Mouse (Mus musculus) spleen, adult 2 months (tissue): ENCODE measurements around the gene Ing3. TPM values are rescaled to one million over a fixed set of nuclear protein-coding genes. Genes with fewer than 3 reads are reported as not detected.

Source experiments
- DNase-seq, 2 experiments: peaks; one replicate each; pipeline versions ENCODE4 v3.0.0 to v3.0.0-alpha.2; 2012 to 2021; ENCODE audit warnings: low spot score in 2 of 2, low read depth in 1 of 2
- H3K27ac ChIP-seq: fragments of 200-500 bp; 2 replicates; pipeline ENCODE4 v1.5.1; 2012; ENCODE audit warnings: low read length, inconsistent platforms; ENCODE audit not compliant: insufficient read depth
- H3K27me3 ChIP-seq: fragments of 200-500 bp; 2 replicates; pipeline ENCODE4 v1.6.1; 2012; ENCODE audit warnings: mild to moderate bottlenecking, moderate library complexity, low read length, inconsistent platforms; ENCODE audit not compliant: control insufficient read depth, insufficient read depth
- H3K36me3 ChIP-seq: fragments of 200-500 bp; 2 replicates; pipeline ENCODE4 v1.6.1; 2012; ENCODE audit warnings: mild to moderate bottlenecking, low read length, inconsistent platforms; ENCODE audit not compliant: control insufficient read depth, insufficient read depth
- H3K4me1 ChIP-seq: fragments of 200-500 bp; 2 replicates; pipeline ENCODE4 v1.6.1; 2011; ENCODE audit warnings: inconsistent platforms; ENCODE audit not compliant: control insufficient read depth, insufficient read depth, insufficient read length
- H3K4me3 ChIP-seq: fragments of 200-500 bp; 2 replicates; pipeline ENCODE4 v1.5.1; 2011; ENCODE audit warnings: mild to moderate bottlenecking, inconsistent platforms; ENCODE audit not compliant: insufficient read depth, insufficient read length; ENCODE audit errors: extremely low read depth
- CTCF ChIP-seq: fragments of 200-500 bp; IDR thresholded peaks from 2 replicates; pipeline ENCODE4 v1.5.1; 2011; ENCODE audit warnings: mild to moderate bottlenecking, inconsistent platforms; ENCODE audit not compliant: insufficient read depth, insufficient read length, insufficient replicate concordance; ENCODE audit errors: extremely low read depth
- POLR2A ChIP-seq: fragments of 200-500 bp; IDR thresholded peaks from 2 replicates; pipeline ENCODE4 v1.6.1; 2011; ENCODE audit warnings: low read depth, low read length, inconsistent platforms
- WGBS: fragments of 180-500 bp; shearing (Covaris S2); methylation state at CpG from one replicate; pipeline ENCODE4 v1.1.7; 2018; 5-methylcytosine and 5-hydroxymethylcytosine counted together
- polyA plus RNA-seq: library from polyadenylated mRNA; depleted of rRNA; stranded (reverse); fragments of >200 nt; gene quantifications from 2 replicates; pipeline ENCODE4 v1.2.3, GENCODE M21; 2012

Gene Ing3
- polyA plus RNA-seq, 1 experiment, result 5.6 TPM

GRCm38 (mm10) chr6:21991151-21991550 lies 41.8 kb downstream of the Ing3 start:
- 85% methylated on average over 4 of the region's 4 CpGs for WGBS
- peaks cover 3% of the 10 kb centered on the region for H3K27me3 ChIP-seq
- no peak overlapping the region for H3K4me3 ChIP-seq
- TF ChIP-seq POLR2A (no peak), CTCF (no peak)
- no peaks in the 10 kb centered on the region for H3K4me1 ChIP-seq
- no peak overlapping the region for H3K27ac ChIP-seq
- no peaks in the 10 kb centered on the region for H3K36me3 ChIP-seq
- no peak for DNase-seq

DNA sequence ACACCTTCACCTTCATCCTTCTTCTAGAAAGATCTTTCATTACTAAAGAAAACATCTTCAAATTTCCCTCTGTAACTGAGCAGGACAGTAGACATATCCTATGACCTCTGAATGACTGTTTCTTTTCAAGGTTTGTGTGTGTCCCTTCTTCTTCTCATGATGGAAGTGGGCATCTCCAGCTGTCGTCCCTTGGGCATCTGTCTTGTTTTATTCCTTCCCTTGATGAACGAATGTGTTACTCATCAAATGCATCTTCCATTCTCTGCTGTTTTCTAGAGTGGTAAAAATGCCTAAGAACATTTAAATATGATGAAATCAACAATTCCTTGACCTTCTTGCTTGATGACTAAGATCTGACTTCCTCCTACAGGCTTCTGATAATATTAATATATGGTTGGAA lies 43.7 kb downstream of the Ing3 start:
- WGBS, result 83% methylated on average over 2 of the region's 2 CpGs
- H3K4me1 ChIP-seq, result no peaks in the 10 kb centered on the region

GRCm38 (mm10) chr6:21998131-21998530 lies 48.8 kb downstream of the Ing3 start:
- no peak for TF ChIP-seq CTCF
- TF ChIP-seq POLR2A, result no peak
- Histone ChIP-seq H3K27ac (no peak overlapping the region), H3K36me3 (no peaks in the 10 kb centered on the region), H3K4me3 (no peak overlapping the region), H3K4me1 (no peaks in the 10 kb centered on the region), H3K27me3 (no peaks in the 10 kb centered on the region; the same call in 1 of the 2 replicates)
- no peak for DNase-seq
- 64% methylated on average over 4 of the region's 4 CpGs for WGBS

More for the DNA sequence above, 43.7 kb downstream of the Ing3 start:
- H3K4me3 ChIP-seq, result no peak overlapping the region
- no peaks in the 10 kb centered on the region for H3K36me3 ChIP-seq
- no peak for TF ChIP-seq CTCF
- no peak for TF ChIP-seq POLR2A
- no peak for DNase-seq
- H3K27me3 ChIP-seq, result no peaks in the 10 kb centered on the region
- no peak overlapping the region for H3K27ac ChIP-seq

DNA sequence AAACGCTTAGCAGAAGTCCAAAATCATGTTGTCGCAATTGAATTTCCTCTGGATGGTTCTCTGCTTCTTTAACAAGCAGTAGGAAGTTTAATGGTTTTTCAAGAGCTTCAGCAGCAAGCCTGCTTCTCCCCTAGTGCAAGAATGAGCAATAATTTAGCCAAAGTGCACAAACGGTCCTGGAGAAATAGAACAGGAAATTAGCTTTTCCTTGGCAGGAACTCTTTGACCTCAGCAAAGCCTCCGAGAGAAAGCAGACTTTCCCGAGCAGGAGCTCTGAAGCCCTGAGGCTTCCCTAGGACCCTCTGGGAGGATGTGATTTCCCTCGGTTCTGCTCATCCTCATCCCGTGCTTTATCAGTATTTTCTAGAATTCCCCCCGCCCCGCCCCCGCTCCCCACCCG lies 49.7 kb downstream of the Ing3 start:
- TF ChIP-seq POLR2A (no peak), CTCF (no peak)
- no peaks in the 10 kb centered on the region; the same call in 1 of the 2 replicates for H3K27me3 ChIP-seq
- H3K36me3 ChIP-seq, result no peaks in the 10 kb centered on the region
- 26% methylated on average over 11 of the region's 11 CpGs for WGBS
- no peak overlapping the region for H3K4me3 ChIP-seq
- no peak overlapping the region for H3K27ac ChIP-seq
- H3K4me1 ChIP-seq, result no peaks in the 10 kb centered on the region
- DNase-seq, result no peak

GRCm38 (mm10) chr6:22000086-22000485 lies 50.7 kb downstream of the Ing3 start:
- Histone ChIP-seq H3K36me3 (no peaks in the 10 kb centered on the region), H3K27ac (no peak overlapping the region), H3K4me3 (no peak overlapping the region), H3K27me3 (no peaks in the 10 kb centered on the region; the same call in 1 of the 2 replicates), H3K4me1 (no peaks in the 10 kb centered on the region)
- WGBS, result 77% methylated on average over 6 of the region's 6 CpGs
- TF ChIP-seq POLR2A (no peak), CTCF (no peak)
- no peak for DNase-seq

GRCm38 (mm10) chr6:22000881-22001280 lies 51.5 kb downstream of the Ing3 start:
- Histone ChIP-seq H3K4me3 (no peak overlapping the region), H3K27ac (no peak overlapping the region), H3K36me3 (no peaks in the 10 kb centered on the region), H3K4me1 (no peaks in the 10 kb centered on the region), H3K27me3 (no peaks in the 10 kb centered on the region; the same call in 1 of the 2 replicates)
- TF ChIP-seq POLR2A (no peak), CTCF (no peak)
- WGBS, result 88% methylated on average over 3 of the region's 3 CpGs
- DNase-seq, result no peak

DNA sequence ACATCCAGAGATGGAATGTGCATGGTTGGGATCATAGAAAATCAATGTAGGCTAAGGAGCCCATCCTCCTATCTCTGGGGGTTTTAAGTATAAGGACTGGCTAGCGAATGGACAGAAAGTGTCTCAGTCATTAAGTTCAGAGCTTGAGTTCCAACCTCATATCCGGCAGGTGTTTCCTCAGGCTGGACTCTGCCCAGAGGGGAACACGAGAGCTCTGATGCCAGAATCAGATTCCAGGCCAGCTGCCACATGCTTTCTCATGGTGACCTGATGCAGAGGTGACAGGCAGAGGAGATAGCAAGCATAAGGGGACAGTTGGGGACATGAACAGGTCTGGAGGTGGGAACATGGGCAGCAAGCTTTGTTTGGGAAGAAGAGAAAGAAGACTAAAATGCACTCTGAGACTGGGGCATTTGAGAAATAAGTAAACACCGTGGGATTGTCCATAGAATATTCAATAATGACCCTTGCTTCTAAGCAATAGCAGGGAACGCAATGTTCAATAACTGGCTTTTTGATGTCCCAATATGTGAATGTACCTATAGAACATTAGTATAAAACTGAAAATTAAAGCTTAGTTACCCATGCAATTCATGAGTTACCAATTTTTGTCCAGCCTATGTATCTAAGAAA lies 52.0 kb downstream of the Ing3 start:
- no peaks in the 10 kb centered on the region for H3K4me1 ChIP-seq
- H3K4me3 ChIP-seq, result no peak overlapping the region
- no peak for DNase-seq
- 81% methylated on average over 5 of the region's 5 CpGs for WGBS
- H3K36me3 ChIP-seq, result no peaks in the 10 kb centered on the region
- TF ChIP-seq CTCF, result no peak
- no peak for TF ChIP-seq POLR2A
- H3K27ac ChIP-seq, result no peak overlapping the region
- no peaks in the 10 kb centered on the region; the same call in 1 of the 2 replicates for H3K27me3 ChIP-seq
